In the genomic region with DNA sequence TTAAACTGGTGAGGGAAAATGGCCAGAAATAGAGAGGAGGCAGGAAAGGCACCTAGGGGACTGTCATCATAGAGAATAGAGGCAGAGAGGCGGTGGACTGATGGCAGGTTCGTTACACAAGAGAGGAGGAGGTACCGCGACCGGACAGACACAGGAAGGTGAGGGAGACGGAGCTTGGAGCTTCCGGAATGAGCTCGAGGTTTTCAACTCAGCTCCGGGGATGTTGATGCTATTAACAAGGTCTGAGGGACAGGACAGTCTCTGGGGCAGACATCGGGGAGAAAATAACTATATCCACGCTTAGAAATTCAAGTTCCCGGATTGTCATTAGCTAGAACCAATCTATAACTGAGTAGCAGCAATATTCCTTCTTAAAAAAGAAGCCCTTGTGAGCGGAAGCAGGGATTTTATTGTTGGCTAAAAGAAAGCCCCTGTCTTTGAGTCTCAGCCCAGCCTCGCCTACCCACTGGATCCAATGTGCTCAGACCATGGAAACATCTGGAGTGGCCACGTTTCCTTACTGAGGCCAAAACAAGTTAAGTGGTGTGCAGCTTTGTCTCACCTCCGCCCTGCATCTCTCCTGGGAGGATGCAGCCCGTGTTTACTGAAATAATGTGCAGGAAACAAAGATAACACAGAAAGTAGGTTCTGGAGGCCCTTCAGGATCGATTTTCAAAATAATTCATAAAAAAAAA, we compare ENCODE assay signal across 14 mouse cellular contexts. TPM values are rescaled to one million over a fixed set of nuclear protein-coding genes. Genes with fewer than 3 reads are reported as not detected.
A peak's percentile ranks its signal among the peaks of the same experiment; 100 is the strongest.
DNase-seq lines count a peak whose midpoint lies in the region; ATAC-seq and TF ChIP-seq lines count a peak whose summit lies in the region.
"Had no signal": no experiment of that assay in that cellular context is flagged by ENCODE, and none has a peak within 500 bp of the region (broad histone marks: within the 10 kb centered on the region; RNA-seq: fewer than 3 reads in every experiment).

No protein-coding gene starts in this region.

- intact Hi-C loops in heart, adult 2 months (cut with DNase I) = loop anchor here (2.0 kb wide), 3 partner anchors 15 to 31 kb away; partner anchors contain the start of gene Lamc1
- intact Hi-C loops in left cerebral cortex, postnatal 36 days (cut with DNase I) = no loop called here

- WGBS in liver, embryonic 11.5 days = 72% methylated on average over 18 of the region's 18 CpGs
- 62% methylated on average over 18 of the region's 18 CpGs for WGBS in liver, embryonic 12.5 days (ENCODE audit: insufficient replicate concordance)
- 60% methylated on average over 18 of the region's 18 CpGs for WGBS in embryonic facial prominence, embryonic 11.5 days
- WGBS in heart, adult 2 months = 33% methylated on average over 18 of the region's 18 CpGs
- 64% methylated on average over 18 of the region's 18 CpGs for WGBS in kidney, embryonic 14.5 days

- 0 out of 2 replicates have a peak, but pooled peaks have one; percentile 43 for TF ChIP-seq POLR2A in heart, adult 2 months (IDR thresholded peaks at IDR 0.05; ENCODE audit: insufficient read depth, low read depth, low read length)

- H3K4me2 ChIP-seq in liver, embryonic 11.5 days = no peak overlapping the region
- H3K4me2 ChIP-seq in liver, embryonic 12.5 days = no peak overlapping the region
- no peak overlapping the region for H3K4me2 ChIP-seq in embryonic facial prominence, embryonic 11.5 days (ENCODE audit: low read depth, low read length)
- H3K4me2 ChIP-seq in kidney, embryonic 14.5 days (replicated peaks; ENCODE audit: low read depth, low read length) = no peak overlapping the region
- H3K4me2 ChIP-seq: neural tube, embryonic 12.5 days had no signal

- no peaks in the 10 kb centered on the region for H3K27me3 ChIP-seq in liver, embryonic 11.5 days (replicated peaks; ENCODE audit: control insufficient read depth, insufficient read depth, low read length)
- no peaks in the 10 kb centered on the region for H3K27me3 ChIP-seq in liver, embryonic 12.5 days (replicated peaks)
- no peaks in the 10 kb centered on the region for H3K27me3 ChIP-seq in embryonic facial prominence, embryonic 11.5 days (ENCODE audit: control insufficient read depth, insufficient read depth, low read length)
- no peaks in the 10 kb centered on the region for H3K27me3 ChIP-seq in heart, adult 2 months (ENCODE audit: control insufficient read depth, insufficient read depth, low read length)
- no peaks in the 10 kb centered on the region for H3K27me3 ChIP-seq in kidney, embryonic 14.5 days (ENCODE audit: control insufficient read depth, insufficient read depth, low read length)
- H3K27me3 ChIP-seq: CH12.LX; neural tube, embryonic 12.5 days had no signal

- H3K9ac ChIP-seq in liver, embryonic 11.5 days (ENCODE audit: low read depth, low read length) = no peak overlapping the region
- H3K9ac ChIP-seq in liver, embryonic 12.5 days = no peak overlapping the region
- H3K9ac ChIP-seq in embryonic facial prominence, embryonic 11.5 days (replicated peaks; ENCODE audit: low read length) = no peak overlapping the region
- no peak overlapping the region; the same call in 1 of the 2 replicates for H3K9ac ChIP-seq in heart, adult 2 months (ENCODE audit: low read depth, low read length)
- H3K9ac ChIP-seq in kidney, embryonic 14.5 days (ENCODE audit: low read depth, low read length) = no peak overlapping the region
- H3K9ac ChIP-seq: neural tube, embryonic 12.5 days had no signal

- peak; percentile 17 for DNase-seq in liver, embryonic 11.5 days (ENCODE audit: low spot score)
- DNase-seq in embryonic facial prominence, embryonic 11.5 days (ENCODE audit: low spot score) = peak; percentile 8
- DNase-seq in heart, adult 2 months = peak; percentile 65 to 80
- DNase-seq in B cell, adult 2 months = no peak
- DNase-seq in left cerebral cortex, postnatal 36 days (ENCODE audit: low spot score in 2 of 2) = no peak
- DNase-seq in thymus, adult 18-20 months = no peak
- DNase-seq: thymus, postnatal 4 days had no signal

- ATAC-seq in liver, embryonic 11.5 days (replicated peaks; ENCODE audit: low FRiP score) = no peak
- ATAC-seq in liver, embryonic 12.5 days = no peak
- ATAC-seq in embryonic facial prominence, embryonic 11.5 days (replicated peaks; ENCODE audit: insufficient number of reproducible peaks, low FRiP score, low TSS enrichment, low read depth) = no peak
- ATAC-seq in kidney, embryonic 14.5 days (ENCODE audit: low FRiP score, low TSS enrichment) = no peak
- ATAC-seq: hindbrain, embryonic 16.5 days had no signal

- TF ChIP-seq EP300 in heart, adult 2 months (IDR thresholded peaks at IDR 0.05; ENCODE audit: insufficient read depth, low read depth, low read length) = peak; percentile 98

- H3K27ac ChIP-seq in liver, embryonic 11.5 days (ENCODE audit: low read depth, low read length) = no peak overlapping the region
- no peak overlapping the region for H3K27ac ChIP-seq in liver, embryonic 12.5 days
- H3K27ac ChIP-seq in embryonic facial prominence, embryonic 11.5 days (replicated peaks; ENCODE audit: low read depth, low read length) = no peak overlapping the region
- H3K27ac ChIP-seq in heart, adult 2 months = peak overlapping the region; percentile 85
- H3K27ac ChIP-seq in kidney, embryonic 14.5 days (ENCODE audit: low read depth, low read length) = peak overlapping the region; percentile 42; the same call in 1 of the 2 replicates
- H3K27ac ChIP-seq: macrophage; neural tube, embryonic 12.5 days had no signal

- no peaks in the 10 kb centered on the region for H3K36me3 ChIP-seq in liver, embryonic 11.5 days (ENCODE audit: control insufficient read depth, insufficient read depth, low read length)
- no peaks in the 10 kb centered on the region for H3K36me3 ChIP-seq in liver, embryonic 12.5 days
- no peaks in the 10 kb centered on the region for H3K36me3 ChIP-seq in embryonic facial prominence, embryonic 11.5 days (replicated peaks; ENCODE audit: control insufficient read depth, insufficient read depth, low read depth, low read length)
- H3K36me3 ChIP-seq in heart, adult 2 months (ENCODE audit: control insufficient read depth, insufficient read depth, low read length) = peaks cover 7% of the 10 kb centered on the region
- H3K36me3 ChIP-seq in kidney, embryonic 14.5 days (ENCODE audit: control insufficient read depth, insufficient read depth, low read length) = no peaks in the 10 kb centered on the region
- H3K36me3 ChIP-seq: neural tube, embryonic 12.5 days had no signal

- no peaks in the 10 kb centered on the region for H3K4me1 ChIP-seq in liver, embryonic 11.5 days (replicated peaks; ENCODE audit: control insufficient read depth, insufficient read depth, low read length)
- no peaks in the 10 kb centered on the region for H3K4me1 ChIP-seq in liver, embryonic 12.5 days
- no peaks in the 10 kb centered on the region for H3K4me1 ChIP-seq in embryonic facial prominence, embryonic 11.5 days (ENCODE audit: control insufficient read depth, insufficient read depth, low read length)
- H3K4me1 ChIP-seq in heart, adult 2 months (ENCODE audit: control insufficient read depth, insufficient read depth, low read length) = peaks cover 8% of the 10 kb centered on the region
- H3K4me1 ChIP-seq in kidney, embryonic 14.5 days (ENCODE audit: control insufficient read depth, insufficient read depth, low read length) = no peaks in the 10 kb centered on the region; the same call in 1 of the 2 replicates
- H3K4me1 ChIP-seq: neural tube, embryonic 12.5 days had no signal

- H3K9me3 ChIP-seq in liver, embryonic 11.5 days (ENCODE audit: control insufficient read depth, low read length) = no peaks in the 10 kb centered on the region
- no peaks in the 10 kb centered on the region for H3K9me3 ChIP-seq in liver, embryonic 12.5 days (replicated peaks)
- H3K9me3 ChIP-seq in embryonic facial prominence, embryonic 11.5 days (replicated peaks; ENCODE audit: control insufficient read depth, low read length) = no peaks in the 10 kb centered on the region
- H3K9me3 ChIP-seq in kidney, embryonic 14.5 days (ENCODE audit: control insufficient read depth, low read length) = no peaks in the 10 kb centered on the region
- H3K9me3 ChIP-seq: neural tube, embryonic 12.5 days had no signal

- H3K4me3 ChIP-seq in liver, embryonic 11.5 days (ENCODE audit: low read depth, low read length) = no peak overlapping the region
- H3K4me3 ChIP-seq in liver, embryonic 12.5 days = no peak overlapping the region
- H3K4me3 ChIP-seq in embryonic facial prominence, embryonic 11.5 days (ENCODE audit: low read depth, low read length) = no peak overlapping the region
- peak overlapping the region; percentile 17; the same call in 1 of the 2 replicates for H3K4me3 ChIP-seq in heart, adult 2 months
- H3K4me3 ChIP-seq in kidney, embryonic 14.5 days (ENCODE audit: low read length) = no peak overlapping the region
- H3K4me3 ChIP-seq: erythroblast, embryonic 14.5 days; neural tube, embryonic 12.5 days had no signal

- no peaks in the 10 kb centered on the region for H3K79me2 ChIP-seq in heart, adult 2 months (replicated peaks; ENCODE audit: control insufficient read depth, insufficient read depth, low read length)

- no peak for TF ChIP-seq CTCF in heart, adult 2 months (IDR thresholded peaks at IDR 0.05)

RNA-seq across cellular contexts. Expression of gene Lamc1, which starts 21.3 kb away (rescaled TPM):
- 29.5 and 31.9 TPM in 2 replicates for polyA plus RNA-seq in liver, embryonic 11.5 days (2014; fragmentation: Nextera tagmentation; extraction: Ambion mirVana)
- 14.8 and 15.7 TPM in 2 replicates for polyA plus RNA-seq in liver, embryonic 12.5 days (2016; fragmentation: Nextera tagmentation; extraction: Ambion mirVana)
- polyA plus RNA-seq in embryonic facial prominence, embryonic 11.5 days (2014; fragmentation: Nextera tagmentation; extraction: Ambion mirVana) = 34.8 and 36.0 TPM in 2 replicates
- 100 to 1,000 TPM; 111 to 116 TPM for total RNA-seq in heart, adult 2 months (2021)
- 103 and 138 TPM in 2 replicates for polyA plus RNA-seq in heart, adult 2 months (2012; rRNA removed)
- 112 and 151 TPM in 2 replicates for polyA plus RNA-seq in kidney, embryonic 14.5 days (2014; fragmentation: Nextera tagmentation; extraction: Ambion mirVana)
- total RNA-seq in left cerebral cortex, postnatal 36 days (2021) = 10 to 100 TPM; 27.0 to 28.7 TPM

Comparison
In these comparisons a context has a peak if more than half of its experiments do, and no peak if none do; other contexts are left out.
1. DNase-seq: peak in liver, embryonic 11.5 days (single experiment), embryonic facial prominence, embryonic 11.5 days (single experiment) and heart, adult 2 months (2 of 2); none in B cell, adult 2 months (0 of 2), left cerebral cortex, postnatal 36 days (0 of 2) and thymus, adult 18-20 months (0 of 2).
2. H3K27ac ChIP-seq: peak in heart, adult 2 months (single experiment) and kidney, embryonic 14.5 days (single experiment); none in liver, embryonic 11.5 days (single experiment), liver, embryonic 12.5 days (single experiment) and embryonic facial prominence, embryonic 11.5 days (single experiment).